Mouse (Mus musculus) adrenal gland, postnatal 25 days (tissue): ENCODE results near the gene Dexi. TPM values are rescaled to one million over a fixed set of nuclear protein-coding genes. Genes with fewer than 3 reads are reported as not detected.

Source experiments
- DNase-seq: peaks from one replicate; pipeline ENCODE4 v3.0.0; 2021; ENCODE audit warnings: mixed read lengths
- total RNA-seq: library from RNA; stranded (reverse); gene quantifications from 2 replicates; pipeline ENCODE4 v1.2.3, GENCODE M21; 2021

The Dexi gene
- total RNA-seq, 1 experiment from 2014 or later: 21.8 TPM

- DNase-seq: no peak
These were observed 44.7 kb downstream of the Dexi start for GRCm38 (mm10) chr16:10498096-10498602.

- DNase-seq: no peak
These were observed 47.0 kb downstream of the Dexi start for GRCm38 (mm10) chr16:10495824-10496298.

GRCm38 (mm10) chr16:10492587-10492986 is 50.3 kb downstream of the Dexi start:
- DNase-seq: no peak

- no peak for DNase-seq
These were observed 51.1 kb downstream of the Dexi start for GRCm38 (mm10) chr16:10491716-10492115.

GRCm38 (mm10) chr16:10490503-10491150 is 52.2 kb downstream of the Dexi start:
- no peak for DNase-seq

- no peak for DNase-seq
These were observed 52.9 kb downstream of the Dexi start for GRCm38 (mm10) chr16:10489904-10490457.

GRCm38 (mm10) chr16:10489483-10489882 is 53.4 kb downstream of the Dexi start:
- no peak for DNase-seq

GRCm38 (mm10) chr16:10488769-10489481 is 53.9 kb downstream of the Dexi start:
- no peak for DNase-seq

- no peak for DNase-seq
These were observed 54.9 kb downstream of the Dexi start for GRCm38 (mm10) chr16:10487895-10488493.

GRCm38 (mm10) chr16:10486993-10487392 is 55.9 kb downstream of the Dexi start:
- no peak for DNase-seq

- DNase-seq: no peak
These were observed 60.5 kb downstream of the Dexi start for GRCm38 (mm10) chr16:10482343-10482742.

GRCm38 (mm10) chr16:10479857-10480256 is 63.0 kb downstream of the Dexi start, which contains the start of gene Ciita:
TSS of gene Ciita (plus strand) at chr16:10480059.
- DNase-seq: no peak

GRCm38 (mm10) chr16:10475919-10476318 is 66.9 kb downstream of the Dexi start:
- DNase-seq: no peak

- no peak for DNase-seq
These were observed 67.9 kb downstream of the Dexi start for GRCm38 (mm10) chr16:10474956-10475355.

- DNase-seq: no peak
These were observed 70.9 kb downstream of the Dexi start for GRCm38 (mm10) chr16:10471950-10472349.

- no peak for DNase-seq
These were observed 74.7 kb downstream of the Dexi start for GRCm38 (mm10) chr16:10468201-10468600.

GRCm38 (mm10) chr16:10467391-10468107 is 75.3 kb downstream of the Dexi start:
- no peak for DNase-seq

GRCm38 (mm10) chr16:10465011-10465681 is 77.7 kb downstream of the Dexi start:
- DNase-seq: no peak

GRCm38 (mm10) chr16:10461178-10461577 is 81.7 kb downstream of the Dexi start:
- no peak for DNase-seq

- no peak for DNase-seq
These were observed 82.7 kb downstream of the Dexi start for GRCm38 (mm10) chr16:10460188-10460587.

- no peak for DNase-seq
These were observed 88.3 kb downstream of the Dexi start for GRCm38 (mm10) chr16:10454583-10454974.
